Mouse (Mus musculus): ENCODE data around the gene Nkpd1. TPM values are rescaled to one million over a fixed set of nuclear protein-coding genes. Genes with fewer than 3 reads are reported as not detected.

Gene Nkpd1
- polyA plus RNA-seq, 1 experiment from 2014 or later, result 0.12 TPM

DNA sequence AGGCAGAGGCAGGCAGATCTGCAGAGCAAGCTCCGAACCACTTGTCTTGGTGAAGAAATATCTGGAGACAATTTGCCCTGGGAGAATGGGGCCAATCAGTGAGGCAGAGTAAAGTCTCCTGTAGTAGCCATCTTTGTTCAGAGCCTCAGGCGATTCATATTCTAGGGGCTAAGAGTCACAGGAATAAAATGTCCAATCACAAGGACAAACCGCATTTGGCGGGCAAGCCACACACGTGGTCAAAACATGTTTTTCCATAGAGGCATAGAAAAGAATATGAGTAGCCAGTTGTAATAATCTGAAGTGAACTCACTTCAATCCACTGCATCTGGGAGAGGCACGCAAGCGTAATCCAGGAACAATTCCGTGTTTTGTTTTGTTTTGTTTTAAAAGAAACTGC is 34.4 kb upstream of the Nkpd1 start:
- H3K9me3 ChIP-seq (ENCODE audit: control insufficient read depth, low read length), result no peaks in the 10 kb centered on the region
- H3K27me3 ChIP-seq (ENCODE audit: control insufficient read depth, insufficient read depth, low read length), result peaks cover 11% of the 10 kb centered on the region; the same call in 1 of the 2 replicates
- H3K4me3 ChIP-seq (ENCODE audit: low read depth, low read length), result no peak overlapping the region
- DNase-seq (ENCODE audit: low spot score) (no peak), ATAC-seq (ENCODE audit: insufficient number of reproducible peaks, low FRiP score, low TSS enrichment, low read depth) (no peak)
- H3K4me2 ChIP-seq (ENCODE audit: low read depth, severe bottlenecking), result no peak overlapping the region
- H3K36me3 ChIP-seq (ENCODE audit: control insufficient read depth, insufficient read depth, low read length), result no peaks in the 10 kb centered on the region
- H3K27ac ChIP-seq (replicated peaks; ENCODE audit: low read depth, low read length), result no peak overlapping the region
- no peaks in the 10 kb centered on the region for H3K4me1 ChIP-seq (ENCODE audit: control insufficient read depth, insufficient read depth, low read length)
- no peak overlapping the region for H3K9ac ChIP-seq (ENCODE audit: low read length)
- WGBS, result 86% methylated on average over 8 of the region's 8 CpGs

DNA sequence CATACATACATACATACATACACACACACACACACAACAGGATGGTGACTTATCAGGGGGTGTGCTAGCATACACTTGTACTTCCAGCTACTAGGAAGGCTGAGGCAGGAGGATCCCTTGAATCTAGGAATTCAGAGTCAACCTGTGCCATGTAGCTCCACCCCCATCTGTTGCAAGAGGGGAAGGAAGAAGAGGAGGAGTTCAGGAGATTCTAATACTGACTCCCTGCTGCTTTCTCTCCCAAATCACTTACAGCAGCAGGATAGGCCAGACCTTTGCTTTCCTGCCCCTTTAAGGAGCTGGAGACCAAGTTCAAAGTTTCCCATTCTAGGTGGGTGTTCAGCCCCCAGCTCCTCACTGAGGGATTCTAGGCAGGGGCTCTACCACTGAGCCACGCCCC is 32.1 kb upstream of the Nkpd1 start:
- WGBS, result 100% methylated on average over 1 of the region's 1 CpGs
- H3K27ac ChIP-seq (replicated peaks; ENCODE audit: low read depth, low read length), result no peak overlapping the region
- no peaks in the 10 kb centered on the region for H3K36me3 ChIP-seq (ENCODE audit: control insufficient read depth, insufficient read depth, low read length)
- H3K4me1 ChIP-seq (ENCODE audit: control insufficient read depth, insufficient read depth, low read length), result no peaks in the 10 kb centered on the region
- no peak overlapping the region for H3K4me3 ChIP-seq (ENCODE audit: low read depth, low read length)
- no peak for DNase-seq (ENCODE audit: low spot score)
- no peak overlapping the region for H3K4me2 ChIP-seq (ENCODE audit: low read depth, severe bottlenecking)
- ATAC-seq (ENCODE audit: insufficient number of reproducible peaks, low FRiP score, low TSS enrichment, low read depth), result no peak
- no peaks in the 10 kb centered on the region; the same call in 1 of the 2 replicates for H3K9me3 ChIP-seq (ENCODE audit: control insufficient read depth, low read length)
- H3K9ac ChIP-seq (ENCODE audit: low read length), result no peak overlapping the region
- peaks cover 31% of the 10 kb centered on the region for H3K27me3 ChIP-seq (ENCODE audit: control insufficient read depth, insufficient read depth, low read length)

DNA sequence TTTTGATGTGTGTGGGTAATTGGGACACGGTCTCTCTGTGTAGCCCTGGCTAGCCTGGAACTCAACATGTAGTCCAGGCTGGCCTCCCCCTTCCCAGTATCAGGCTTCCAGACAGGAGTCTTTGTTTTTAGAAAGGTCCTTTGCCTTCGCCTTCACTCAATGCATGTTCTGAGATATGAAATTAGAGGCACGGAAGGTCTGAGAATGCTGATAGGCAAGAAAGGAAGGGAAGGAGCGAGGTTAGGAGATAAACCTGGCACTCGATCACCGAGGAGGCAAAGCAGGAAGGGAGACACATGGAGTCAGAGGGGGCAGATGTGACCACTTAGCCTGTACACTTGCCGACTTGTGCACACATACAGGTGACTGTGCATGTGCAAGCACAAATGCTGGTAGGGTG is 31.1 kb upstream of the Nkpd1 start:
- H3K27ac ChIP-seq (replicated peaks; ENCODE audit: low read depth, low read length), result no peak overlapping the region
- DNase-seq (ENCODE audit: low spot score) (no peak), ATAC-seq (ENCODE audit: insufficient number of reproducible peaks, low FRiP score, low TSS enrichment, low read depth) (no peak)
- peaks cover 41% of the 10 kb centered on the region for H3K27me3 ChIP-seq (ENCODE audit: control insufficient read depth, insufficient read depth, low read length)
- H3K4me2 ChIP-seq (ENCODE audit: low read depth, severe bottlenecking), result no peak overlapping the region
- 87% methylated on average over 7 of the region's 7 CpGs for WGBS
- no peaks in the 10 kb centered on the region; the same call in 1 of the 2 replicates for H3K9me3 ChIP-seq (ENCODE audit: control insufficient read depth, low read length)
- H3K4me1 ChIP-seq (ENCODE audit: control insufficient read depth, insufficient read depth, low read length), result peaks cover 2% of the 10 kb centered on the region; the same call in 1 of the 2 replicates
- no peak overlapping the region for H3K9ac ChIP-seq (ENCODE audit: low read length)
- H3K4me3 ChIP-seq (ENCODE audit: low read depth, low read length), result no peak overlapping the region
- H3K36me3 ChIP-seq (ENCODE audit: control insufficient read depth, insufficient read depth, low read length), result no peaks in the 10 kb centered on the region

DNA sequence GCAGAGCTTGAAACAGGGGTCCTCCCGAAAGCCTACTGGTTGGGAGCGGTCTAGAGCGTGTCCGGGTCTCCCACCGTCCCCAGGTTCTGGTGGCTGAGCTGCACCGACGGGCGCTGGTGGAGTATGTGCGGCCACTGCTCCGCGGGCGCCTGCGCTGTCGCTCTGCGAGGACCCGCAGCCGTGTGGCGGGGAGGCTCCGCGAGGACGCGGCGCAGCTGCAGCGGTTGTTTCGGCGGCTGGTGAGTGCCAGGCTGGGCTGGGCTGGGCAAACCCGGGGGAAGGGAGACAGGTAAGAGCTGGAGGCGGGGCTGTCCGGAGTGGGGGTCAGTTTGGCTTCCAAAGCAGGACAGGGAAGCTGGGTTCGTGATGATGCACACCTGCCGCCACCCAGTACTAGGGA is 28.1 kb upstream of the Nkpd1 start:
- DNase-seq (ENCODE audit: low spot score) (peak; percentile 57), ATAC-seq (ENCODE audit: insufficient number of reproducible peaks, low FRiP score, low TSS enrichment, low read depth) (no peak)
- H3K9me3 ChIP-seq (ENCODE audit: control insufficient read depth, low read length), result no peaks in the 10 kb centered on the region; the same call in 1 of the 2 replicates
- 4% methylated on average over 31 of the region's 31 CpGs for WGBS
- peaks cover 8% of the 10 kb centered on the region; the same call in 1 of the 2 replicates for H3K4me1 ChIP-seq (ENCODE audit: control insufficient read depth, insufficient read depth, low read length)
- no peaks in the 10 kb centered on the region for H3K36me3 ChIP-seq (ENCODE audit: control insufficient read depth, insufficient read depth, low read length)
- peak overlapping the region; percentile 10; the same call in 1 of the 2 replicates for H3K4me3 ChIP-seq (ENCODE audit: low read depth, low read length)
- H3K9ac ChIP-seq (ENCODE audit: low read length), result no peak overlapping the region
- H3K27ac ChIP-seq (replicated peaks; ENCODE audit: low read depth, low read length), result no peak overlapping the region
- H3K27me3 ChIP-seq (ENCODE audit: control insufficient read depth, insufficient read depth, low read length), result peaks cover 42% of the 10 kb centered on the region
- peak overlapping the region; percentile 36 for H3K4me2 ChIP-seq (ENCODE audit: low read depth, severe bottlenecking)

DNA sequence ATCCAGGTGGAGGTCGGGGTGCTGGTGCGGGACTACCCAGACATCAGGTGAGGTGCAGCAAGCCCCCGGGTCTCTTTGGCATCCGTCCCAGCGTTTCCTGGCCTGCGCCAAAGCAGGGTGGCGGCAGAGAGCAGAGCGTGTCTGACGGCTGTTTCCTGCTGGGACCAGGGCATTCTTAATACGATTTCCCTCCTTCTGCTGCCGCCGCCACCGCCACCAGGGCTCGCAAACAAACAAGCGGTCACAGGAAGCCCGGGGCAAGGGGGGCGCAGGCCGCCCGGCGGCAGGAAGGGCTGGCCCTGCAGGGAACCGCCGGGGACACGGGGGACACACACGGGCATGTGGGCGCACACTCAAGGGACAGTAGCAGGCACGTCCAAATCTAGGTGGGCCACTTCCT is 25.9 kb upstream of the Nkpd1 start:
- ATAC-seq (ENCODE audit: insufficient number of reproducible peaks, low FRiP score, low TSS enrichment, low read depth) (no peak), DNase-seq (ENCODE audit: low spot score) (peak; percentile 64)
- WGBS, result 3% methylated on average over 26 of the region's 26 CpGs
- H3K9ac ChIP-seq (ENCODE audit: low read length), result peak overlapping the region; percentile 37; the same call in 1 of the 2 replicates
- H3K4me2 ChIP-seq (ENCODE audit: low read depth, severe bottlenecking), result peak overlapping the region; percentile 59
- peaks cover 8% of the 10 kb centered on the region; the same call in 1 of the 2 replicates for H3K4me1 ChIP-seq (ENCODE audit: control insufficient read depth, insufficient read depth, low read length)
- H3K27ac ChIP-seq (replicated peaks; ENCODE audit: low read depth, low read length), result no peak overlapping the region
- no peaks in the 10 kb centered on the region for H3K36me3 ChIP-seq (ENCODE audit: control insufficient read depth, insufficient read depth, low read length)
- peaks cover 40% of the 10 kb centered on the region for H3K27me3 ChIP-seq (ENCODE audit: control insufficient read depth, insufficient read depth, low read length)
- peak overlapping the region; percentile 23 for H3K4me3 ChIP-seq (ENCODE audit: low read depth, low read length)
- H3K9me3 ChIP-seq (ENCODE audit: control insufficient read depth, low read length), result no peaks in the 10 kb centered on the region; the same call in 1 of the 2 replicates

DNA sequence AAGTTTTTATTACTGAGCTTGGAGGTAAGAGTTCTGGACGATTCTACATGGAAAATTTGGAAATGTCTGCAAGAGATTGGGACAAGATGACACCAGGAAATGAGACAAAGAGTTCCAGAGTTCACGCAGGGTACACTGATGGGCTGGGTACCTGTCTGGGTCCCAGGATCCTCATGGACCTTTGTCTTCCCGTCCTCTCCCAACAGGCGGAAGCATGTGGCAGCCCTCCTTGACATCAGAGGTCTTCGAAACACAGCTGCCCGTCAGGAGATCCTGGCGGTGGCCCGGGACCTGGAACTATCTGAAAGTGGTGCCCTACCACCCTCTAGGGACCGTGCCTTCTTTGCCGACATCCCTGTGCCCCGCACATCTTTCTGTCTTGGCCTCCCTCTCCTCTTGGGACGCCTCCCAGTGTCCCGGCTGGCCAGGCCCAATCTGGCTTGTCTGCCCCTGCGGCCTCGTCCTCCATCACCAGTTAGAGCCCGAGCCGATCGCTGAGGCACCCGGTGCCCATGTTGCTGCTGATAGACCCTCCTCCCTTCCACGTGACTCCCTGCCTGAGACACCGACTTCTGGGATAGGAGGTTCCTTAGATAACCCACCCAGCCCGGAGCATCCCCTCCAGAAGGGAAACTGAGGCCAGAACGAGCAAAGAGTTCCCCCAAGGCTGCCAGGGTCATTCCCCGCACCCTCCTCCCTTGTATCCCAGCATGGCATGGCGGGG is 22.7 kb upstream of the Nkpd1 start:
- H3K9me3 ChIP-seq (ENCODE audit: control insufficient read depth, low read length), result no peaks in the 10 kb centered on the region
- H3K36me3 ChIP-seq (ENCODE audit: control insufficient read depth, insufficient read depth, low read length), result no peaks in the 10 kb centered on the region
- no peak for ATAC-seq (ENCODE audit: insufficient number of reproducible peaks, low FRiP score, low TSS enrichment, low read depth)
- no peak overlapping the region for H3K4me2 ChIP-seq (ENCODE audit: low read depth, severe bottlenecking)
- DNase-seq (ENCODE audit: low spot score), result no peak
- peaks cover 17% of the 10 kb centered on the region for H3K27me3 ChIP-seq (ENCODE audit: control insufficient read depth, insufficient read depth, low read length)
- H3K4me3 ChIP-seq (ENCODE audit: low read depth, low read length), result no peak overlapping the region
- peaks cover 8% of the 10 kb centered on the region; the same call in 1 of the 2 replicates for H3K4me1 ChIP-seq (ENCODE audit: control insufficient read depth, insufficient read depth, low read length)
- 86% methylated on average over 25 of the region's 25 CpGs for WGBS
- no peak overlapping the region for H3K27ac ChIP-seq (replicated peaks; ENCODE audit: low read depth, low read length)
- H3K9ac ChIP-seq (ENCODE audit: low read length), result no peak overlapping the region

DNA sequence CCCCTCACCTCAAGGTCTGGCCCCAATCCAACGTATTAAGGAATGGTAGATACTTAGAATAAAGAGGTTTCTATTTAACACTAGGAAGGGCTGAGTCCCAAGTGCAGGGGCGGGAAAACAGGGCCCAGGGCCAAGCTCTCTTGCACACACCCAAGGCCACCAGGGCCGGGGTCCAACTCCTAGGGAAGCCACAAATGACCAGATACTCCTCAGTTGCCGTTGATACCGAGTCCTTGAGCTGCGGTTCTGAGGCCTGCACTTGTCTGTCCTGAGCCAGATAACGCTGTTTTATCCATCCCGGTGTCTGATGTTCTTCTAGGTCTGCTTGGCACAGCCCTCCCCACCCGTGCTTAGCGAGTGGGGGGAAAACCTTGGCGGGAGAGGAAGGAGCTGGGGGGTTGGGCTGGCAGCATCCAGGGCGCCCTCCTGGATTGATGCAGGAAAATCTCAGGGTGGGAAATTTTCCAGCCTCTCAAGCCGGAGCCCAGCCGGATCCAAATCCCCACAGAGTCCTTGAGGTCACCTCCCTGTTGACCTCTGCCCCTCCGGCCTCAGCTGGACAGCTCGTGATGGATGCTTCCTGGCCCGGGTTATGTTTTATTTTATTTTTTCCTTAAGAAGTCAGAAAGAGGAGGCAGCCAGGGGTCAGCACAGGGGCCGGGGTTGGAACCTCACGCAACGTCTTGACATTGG is 22.0 kb upstream of the Nkpd1 start:
- peaks cover 8% of the 10 kb centered on the region; the same call in 1 of the 2 replicates for H3K4me1 ChIP-seq (ENCODE audit: control insufficient read depth, insufficient read depth, low read length)
- H3K4me3 ChIP-seq (ENCODE audit: low read depth, low read length), result no peak overlapping the region
- H3K9me3 ChIP-seq (ENCODE audit: control insufficient read depth, low read length), result no peaks in the 10 kb centered on the region
- H3K27ac ChIP-seq (replicated peaks; ENCODE audit: low read depth, low read length), result no peak overlapping the region
- H3K36me3 ChIP-seq (ENCODE audit: control insufficient read depth, insufficient read depth, low read length), result no peaks in the 10 kb centered on the region
- WGBS, result 70% methylated on average over 20 of the region's 20 CpGs
- H3K4me2 ChIP-seq (ENCODE audit: low read depth, severe bottlenecking), result no peak overlapping the region
- H3K27me3 ChIP-seq (ENCODE audit: control insufficient read depth, insufficient read depth, low read length), result peaks cover 10% of the 10 kb centered on the region
- ATAC-seq (ENCODE audit: insufficient number of reproducible peaks, low FRiP score, low TSS enrichment, low read depth) (no peak), DNase-seq (ENCODE audit: low spot score) (no peak)
- H3K9ac ChIP-seq (ENCODE audit: low read length), result no peak overlapping the region

DNA sequence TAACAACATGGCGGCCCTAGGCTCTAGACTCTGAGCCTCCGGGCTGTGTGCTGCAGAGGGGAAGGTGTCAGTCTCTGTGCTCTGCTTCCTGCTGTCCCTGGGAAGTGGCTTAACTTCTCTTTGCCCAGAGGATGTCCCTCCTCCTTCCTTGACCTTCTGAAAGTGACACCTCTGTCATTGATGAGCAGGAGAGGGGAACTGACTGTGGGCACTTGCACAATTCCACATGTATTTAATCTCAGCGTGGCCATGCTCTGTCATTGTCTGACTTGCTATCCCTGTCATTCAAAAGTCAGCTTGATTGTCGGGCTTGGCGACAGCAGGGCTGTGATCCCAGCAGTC is 21.5 kb upstream of the Nkpd1 start:
- Histone ChIP-seq H3K9me3 (ENCODE audit: control insufficient read depth, low read length) (no peaks in the 10 kb centered on the region), H3K27ac (replicated peaks; ENCODE audit: low read depth, low read length) (no peak overlapping the region), H3K4me3 (ENCODE audit: low read depth, low read length) (no peak overlapping the region), H3K36me3 (ENCODE audit: control insufficient read depth, insufficient read depth, low read length) (no peaks in the 10 kb centered on the region), H3K4me2 (ENCODE audit: low read depth, severe bottlenecking) (no peak overlapping the region), H3K4me1 (ENCODE audit: control insufficient read depth, insufficient read depth, low read length) (peaks cover 8% of the 10 kb centered on the region; the same call in 1 of the 2 replicates), H3K9ac (ENCODE audit: low read length) (no peak overlapping the region), H3K27me3 (ENCODE audit: control insufficient read depth, insufficient read depth, low read length) (peaks cover 5% of the 10 kb centered on the region)
- WGBS, result 83% methylated on average over 5 of the region's 5 CpGs
- ATAC-seq (ENCODE audit: insufficient number of reproducible peaks, low FRiP score, low TSS enrichment, low read depth), result no peak
- no peak for DNase-seq (ENCODE audit: low spot score)
